Mouse (Mus musculus): ENCODE measurements around the gene Pgpep1.

Gene Pgpep1

DNA sequence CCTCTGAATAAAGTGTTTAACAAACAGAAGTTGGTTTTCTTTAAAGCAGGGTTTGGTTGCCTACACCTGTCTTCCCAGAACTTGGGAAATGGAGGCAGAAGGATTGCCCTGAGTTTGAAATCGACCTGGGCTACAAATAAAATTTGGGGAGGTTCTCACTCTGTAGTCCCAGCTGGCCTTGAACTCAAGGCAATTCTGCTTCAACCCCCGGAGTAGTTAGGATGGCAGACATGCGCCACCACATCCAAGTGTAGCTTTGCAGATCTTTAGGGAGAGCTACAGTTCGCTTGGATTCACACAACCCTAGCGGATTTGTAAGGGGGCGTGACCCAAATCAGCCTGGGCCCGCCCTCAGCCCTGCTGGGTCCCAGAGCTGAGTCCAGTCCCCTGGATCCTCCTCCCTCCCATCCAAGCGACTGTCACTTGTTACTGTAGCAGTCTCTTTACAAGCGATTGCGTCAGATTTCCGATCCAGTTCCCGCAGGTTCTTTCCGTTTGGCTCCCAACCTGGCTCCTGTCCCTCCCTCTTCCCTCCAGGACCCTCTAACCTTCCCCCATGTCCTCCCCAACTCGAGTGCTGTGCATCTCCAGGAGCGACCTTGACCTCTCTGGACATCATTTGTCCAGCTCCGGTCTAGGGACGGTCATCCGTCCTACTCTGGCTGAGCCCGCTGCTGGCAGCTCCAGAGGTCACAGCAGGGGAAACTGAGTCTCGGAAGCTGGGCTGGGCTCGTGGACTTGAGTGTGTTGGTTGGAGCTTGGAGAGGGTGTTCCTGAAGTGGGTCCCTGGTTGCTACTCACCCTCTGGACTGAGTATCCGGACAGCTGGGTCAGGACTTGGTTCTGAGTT, 29.4 kb downstream of the Pgpep1 start:
- DNase-seq, result peak in 1 of 2 experiments; percentile 26

- DNase-seq, result peak; percentile 89
Measured at GRCm38 (mm10) chr8:70629574-70630531, 30.3 kb downstream of the Pgpep1 start.

DNA sequence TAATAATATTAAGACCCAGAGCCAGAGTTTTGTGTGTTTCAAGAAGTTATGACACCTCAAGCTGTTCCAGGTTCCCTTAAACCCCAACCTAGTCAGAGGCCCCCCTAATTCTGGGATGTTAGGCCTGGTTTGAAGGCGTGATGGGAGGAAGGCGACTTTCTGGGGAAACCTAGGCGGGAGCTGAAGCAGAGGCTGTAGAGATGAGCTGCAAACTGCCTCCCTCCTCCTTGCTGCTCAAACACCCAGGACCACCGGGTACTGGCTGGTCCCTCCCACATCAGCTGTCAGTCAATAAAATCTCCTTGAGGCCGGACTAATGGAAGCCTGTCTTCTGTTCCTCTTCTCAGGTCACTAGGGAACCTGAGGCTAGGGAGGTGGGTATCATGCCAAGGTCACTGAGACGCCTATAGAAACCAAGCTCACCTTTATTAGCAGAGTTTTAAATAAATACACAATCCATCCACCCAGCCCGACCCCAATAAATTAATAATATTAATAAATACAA, 31.1 kb downstream of the Pgpep1 start:
- no peak for DNase-seq

- DNase-seq, result no peak
Measured at GRCm38 (mm10) chr8:70627041-70627440, 33.1 kb downstream of the Pgpep1 start.

GRCm38 (mm10) chr8:70625104-70625503, 35.1 kb downstream of the Pgpep1 start:
- peak; percentile 60 to 70 for DNase-seq

DNA sequence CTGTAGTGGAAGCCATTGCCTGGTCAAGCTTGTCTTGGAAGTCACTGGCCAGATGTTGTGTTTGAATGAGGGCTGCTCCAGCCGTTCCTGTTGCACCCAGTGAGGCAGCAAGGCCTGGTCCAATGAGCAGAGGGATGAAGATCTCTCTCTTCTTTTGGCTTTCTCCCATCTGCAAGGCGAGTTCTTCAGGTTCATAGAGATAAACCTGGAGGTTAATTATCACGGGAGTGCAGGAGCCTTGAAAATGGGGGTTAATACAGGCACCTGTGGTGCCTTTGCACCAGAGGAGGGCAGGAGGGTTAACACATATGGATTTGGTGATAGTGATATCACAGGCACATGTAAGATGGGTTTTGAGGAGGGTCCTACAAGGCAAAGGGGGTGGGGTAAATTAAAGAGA, 38.0 kb downstream of the Pgpep1 start:
- DNase-seq, result no peak

DNA sequence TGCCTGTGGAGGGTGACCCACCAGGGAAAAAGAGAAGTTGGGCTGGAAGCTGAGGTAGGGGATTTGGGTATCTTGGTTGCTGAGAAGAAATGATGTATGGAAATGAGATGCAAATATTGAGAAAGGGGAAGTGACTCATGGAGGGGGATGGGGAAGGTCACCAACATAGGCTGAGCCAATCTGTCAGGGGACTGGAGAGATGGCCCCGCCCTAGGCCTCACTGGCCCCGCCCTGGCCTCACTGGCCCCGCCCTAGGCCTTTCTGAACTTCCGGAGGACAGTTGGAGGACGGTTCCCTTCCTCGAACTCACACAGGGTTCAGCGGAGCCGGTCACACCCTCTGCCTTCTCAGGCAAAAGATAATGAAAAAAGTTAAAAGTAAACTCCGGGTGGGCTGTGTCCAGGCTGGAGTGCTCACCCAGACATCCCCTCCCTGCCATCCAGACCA, 41.3 kb downstream of the Pgpep1 start:
- DNase-seq, result peak in 1 of 2 experiments; percentile 22

DNA sequence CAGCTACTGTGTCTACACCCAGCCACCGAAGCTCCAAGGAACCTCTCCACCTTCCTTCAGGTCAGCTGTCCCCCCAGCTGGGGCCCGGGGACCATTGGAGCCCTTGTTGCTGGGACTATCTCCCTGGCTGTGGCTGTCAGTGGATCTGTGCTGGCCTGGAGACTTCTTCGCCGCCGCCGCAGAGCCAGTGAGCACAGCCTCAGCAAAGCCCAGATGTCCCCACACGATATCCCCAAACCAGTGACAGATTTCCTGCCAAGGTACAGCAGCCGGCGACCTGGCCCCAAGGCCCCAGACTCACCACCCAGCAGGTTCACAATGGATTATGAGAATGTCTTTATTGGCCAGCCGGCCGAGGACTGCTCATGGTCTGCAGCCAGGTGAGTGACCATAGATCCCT, 42.2 kb downstream of the Pgpep1 start:
- DNase-seq, result peak in 1 of 2 experiments; percentile 5

- DNase-seq, result peak in 1 of 2 experiments; percentile 3
Measured at GRCm38 (mm10) chr8:70616645-70617044, 43.5 kb downstream of the Pgpep1 start.

DNA sequence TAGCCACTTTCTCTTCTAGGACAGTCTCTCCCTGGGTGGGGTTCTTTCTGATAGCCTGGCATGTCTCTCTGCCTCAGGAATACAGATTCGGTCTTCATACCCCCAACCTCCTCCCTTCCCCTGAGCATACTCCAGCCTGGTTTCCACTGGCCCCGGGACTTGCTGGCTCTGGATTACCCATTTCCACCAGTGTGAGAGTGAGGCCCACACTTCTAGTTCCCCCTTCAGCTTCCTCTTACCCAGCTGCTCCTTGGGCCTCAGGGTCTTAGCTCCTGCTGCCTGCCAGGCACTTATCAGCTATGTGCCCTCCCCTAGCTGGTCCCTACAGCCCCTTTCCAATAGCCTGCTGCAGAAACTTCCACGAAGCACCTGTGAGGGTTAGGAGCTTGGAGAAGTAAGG, 44.3 kb downstream of the Pgpep1 start, which contains the start of gene Lrrc25:
TSS of gene Lrrc25 (plus strand) at position 262 of the 400 bp plus-strand sequence.
- no peak for DNase-seq

GRCm38 (mm10) chr8:70615281-70615680, 44.9 kb downstream of the Pgpep1 start:
- no peak for DNase-seq

DNA sequence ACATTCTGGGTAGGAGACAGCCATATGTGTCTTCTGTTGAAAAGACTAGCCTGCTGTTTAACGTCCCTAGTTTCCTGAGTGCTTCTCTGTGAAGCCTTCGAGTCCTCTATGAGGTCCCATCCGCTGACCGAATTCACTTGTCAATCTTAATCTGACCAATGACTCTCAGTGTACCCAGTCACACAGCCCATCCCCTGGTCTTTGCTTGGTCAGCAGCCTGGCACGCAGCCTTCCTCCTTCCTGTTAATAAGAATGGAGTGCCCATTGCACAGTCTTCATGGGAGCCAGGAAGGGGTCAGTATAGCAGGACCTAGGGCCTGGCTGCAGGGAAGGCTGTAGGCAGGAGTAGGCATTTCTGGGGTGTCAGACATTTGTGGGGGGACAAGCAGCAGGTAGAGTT, 45.7 kb downstream of the Pgpep1 start:
- peak in 1 of 2 experiments; percentile 9 for DNase-seq

DNA sequence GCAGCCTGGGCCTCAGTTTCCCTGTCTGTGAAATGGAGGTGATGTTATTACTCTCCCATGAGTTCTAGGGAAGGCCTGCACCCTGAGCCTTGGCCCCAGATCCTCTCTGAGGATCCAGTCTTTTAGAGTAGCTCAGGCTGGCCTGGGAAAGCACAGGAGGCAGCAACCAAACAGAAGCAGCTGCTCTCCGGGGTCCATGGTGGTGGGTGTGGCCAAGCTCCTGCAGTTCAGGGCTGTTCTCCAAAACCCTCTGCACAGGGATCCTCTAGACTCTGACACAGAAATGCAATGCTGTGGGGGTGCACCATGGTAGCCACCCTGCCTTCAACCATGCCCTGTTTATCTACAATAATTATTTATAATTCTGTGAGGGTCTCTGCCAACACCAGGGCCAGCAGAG, 46.4 kb downstream of the Pgpep1 start:
- peak in 1 of 2 experiments; percentile 10 for DNase-seq

GRCm38 (mm10) chr8:70611849-70612248, 48.3 kb downstream of the Pgpep1 start:
- DNase-seq, result peak; percentile 93 to 94

DNA sequence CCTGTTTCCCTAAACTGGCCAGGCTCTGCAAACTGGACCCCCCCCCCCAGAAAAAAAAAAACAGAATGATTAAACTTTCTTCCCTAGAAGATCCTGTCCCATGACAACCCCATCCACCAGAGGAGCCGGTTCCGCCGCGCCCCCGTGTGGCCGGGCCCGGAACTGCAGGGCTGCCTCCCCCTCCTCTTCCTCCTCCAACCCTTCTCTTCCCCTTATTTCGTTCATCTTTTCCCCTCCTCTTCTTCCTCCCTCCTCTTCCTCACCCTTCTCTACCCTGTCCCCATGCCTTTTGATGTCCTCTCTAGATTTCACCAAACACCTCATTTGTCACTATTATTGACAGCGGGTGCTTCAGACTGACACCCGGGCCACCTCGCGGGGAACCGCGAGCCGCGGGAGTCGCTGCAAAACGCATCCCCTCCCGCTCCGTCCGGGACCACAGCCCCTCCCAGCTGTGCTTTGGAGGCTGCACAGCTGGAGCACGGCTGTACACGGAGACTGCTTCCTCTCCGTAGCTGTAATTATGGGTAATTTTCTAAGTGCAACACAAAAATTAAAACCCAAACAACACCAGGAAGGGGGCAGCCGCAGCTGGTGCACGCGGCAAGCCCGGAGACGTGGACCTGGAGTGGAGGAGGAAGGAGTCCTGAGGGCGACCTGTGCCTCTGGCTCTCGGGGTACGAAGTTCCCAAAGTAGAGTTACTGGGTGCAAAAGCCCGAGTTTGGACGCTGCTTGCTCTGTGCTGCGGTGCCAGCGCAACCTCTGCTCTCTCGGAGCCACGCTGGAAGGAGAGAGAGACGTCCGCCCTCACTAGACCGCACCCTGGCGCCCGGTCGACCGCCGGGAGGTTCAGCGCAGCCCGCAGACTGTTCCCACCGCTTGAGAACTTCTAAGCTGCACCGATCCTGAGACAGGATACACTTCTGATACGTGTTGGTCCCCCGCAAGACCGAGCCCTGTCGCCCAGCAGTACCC, 49.1 kb downstream of the Pgpep1 start:
- peak; percentile 90 to 94 for DNase-seq

- peak; percentile 60 to 67 for DNase-seq
Measured at GRCm38 (mm10) chr8:70609849-70610795, 50.1 kb downstream of the Pgpep1 start.

DNA sequence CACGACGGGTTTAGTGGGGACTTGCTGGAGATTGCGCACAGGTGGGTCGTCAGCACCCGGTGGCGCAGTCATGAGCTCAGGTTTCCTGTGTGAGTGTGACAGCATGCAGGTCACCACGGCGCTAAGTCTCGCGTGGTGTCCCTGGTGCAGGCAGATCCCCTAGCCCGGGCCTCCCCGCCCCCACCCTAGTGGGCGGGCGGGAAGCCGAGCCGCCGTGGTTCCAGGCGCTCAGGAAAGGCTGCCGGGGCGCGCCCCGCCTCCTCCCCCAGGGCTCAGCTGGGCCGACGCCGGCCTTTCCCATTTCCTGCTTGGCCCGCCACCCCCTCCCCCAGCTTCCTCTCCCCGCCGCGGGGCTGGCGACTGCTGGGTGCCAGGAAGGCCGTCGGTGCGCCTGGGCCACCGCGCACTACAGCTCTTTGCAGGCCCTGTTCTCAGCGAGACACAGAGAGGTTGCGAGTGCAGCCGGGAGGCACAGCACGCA, 50.8 kb downstream of the Pgpep1 start:
- peak; percentile 67 to 73 for DNase-seq

DNA sequence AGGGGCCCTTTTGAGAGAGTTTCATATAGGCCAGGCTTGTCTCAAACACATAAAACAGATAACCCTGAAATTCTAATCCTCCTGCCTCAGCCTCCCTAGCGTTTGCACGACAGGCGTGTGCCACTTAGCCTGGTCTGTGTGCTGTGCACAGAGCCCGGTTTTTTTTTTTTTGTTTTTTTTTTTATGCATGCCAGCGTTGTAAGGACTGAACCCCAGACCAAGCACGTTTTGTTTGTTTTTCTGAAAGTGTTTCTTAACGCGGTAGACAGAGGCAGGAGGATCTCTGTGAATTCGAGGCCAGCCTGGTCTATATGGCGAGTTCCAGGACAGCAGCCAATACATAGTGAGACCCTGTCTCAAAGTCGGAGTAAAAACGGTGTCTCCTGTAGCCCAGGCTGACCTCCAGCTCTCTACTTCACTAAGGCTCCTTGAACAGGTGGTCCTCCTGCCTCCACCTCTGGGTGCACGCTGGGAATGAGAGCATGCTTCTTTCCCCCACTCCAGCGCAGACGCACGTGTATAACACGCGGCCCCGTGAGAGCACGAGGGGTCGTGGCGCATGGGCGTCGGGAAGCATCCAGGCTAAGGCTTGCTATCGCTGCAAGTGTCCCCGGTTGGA, 51.3 kb downstream of the Pgpep1 start, which contains the start of gene Ssbp4:
TSS of gene Ssbp4 (minus strand) at position 124 of the 619 bp plus-strand sequence.
- DNase-seq, result no peak

DNA sequence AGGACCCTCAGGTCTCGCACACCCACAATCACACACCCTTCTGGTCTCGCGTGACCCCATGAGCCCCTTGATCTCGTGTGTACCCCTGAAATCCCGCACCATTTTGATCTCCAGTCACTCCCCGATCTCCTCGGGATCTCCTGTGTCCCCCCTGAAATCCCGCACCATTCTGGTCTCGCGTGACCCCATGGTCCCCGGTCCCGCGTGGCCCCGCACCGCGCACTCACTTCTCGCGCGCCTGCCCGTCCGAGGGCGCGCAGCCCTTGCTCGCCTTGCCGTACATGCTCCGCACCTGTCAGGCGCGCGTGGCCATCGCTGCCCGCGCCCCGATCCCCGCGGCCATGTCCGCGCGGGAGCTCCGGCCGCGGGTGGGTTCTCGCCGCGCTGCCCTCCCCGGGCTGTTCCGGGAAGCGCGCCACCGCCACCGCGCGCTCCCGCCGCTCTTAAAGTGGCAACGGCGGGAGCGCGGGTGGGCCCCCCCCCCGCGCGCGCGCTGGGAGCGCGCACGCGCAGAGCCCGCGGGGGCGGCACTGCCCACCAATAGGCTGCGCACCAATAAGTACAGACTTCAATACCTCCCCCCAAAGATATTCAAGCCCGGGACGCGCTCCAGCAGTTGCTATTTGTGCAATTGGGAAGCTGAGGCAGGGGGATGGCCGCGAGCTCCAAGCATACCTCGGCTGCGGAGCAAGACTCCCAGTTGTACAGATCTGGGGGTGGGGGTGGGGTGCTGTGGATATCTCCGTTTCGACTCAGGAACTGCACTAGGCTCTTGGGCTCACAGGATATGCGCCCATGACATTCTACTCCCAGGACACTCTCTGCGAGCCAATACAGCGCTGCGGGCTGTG, 52.1 kb downstream of the Pgpep1 start:
- DNase-seq, result peak; percentile 77 to 83

Data from cerebellum, postnatal 10 days (tissue).